Mouse (Mus musculus): Measurements from ENCODE around the gene Tdgf1. TPM values are rescaled to one million over a fixed set of nuclear protein-coding genes. Genes with fewer than 3 reads are reported as not detected.

The Tdgf1 gene
- not detected in 2 replicates for polyA plus RNA-seq (2012; ENCODE audit: insufficient read depth, insufficient read length, missing spikeins)

GRCm38 (mm10) chr9:110945926-110946325, at the start of gene Tdgf1:
TSS of gene Tdgf1 (minus strand) at chr9:110946158.
- Histone ChIP-seq H3K4me3 (ENCODE audit: insufficient read depth, low read length) (no peak within 1 kb of the TSS), H3K27ac (ENCODE audit: insufficient read depth, low read depth, low read length) (no peak within 1 kb of the TSS), H3K4me1 (ENCODE audit: control insufficient read depth, insufficient read depth, low read length) (no peaks in the 10 kb centered on the region)
- TF ChIP-seq POLR2A (IDR thresholded peaks at IDR 0.05; ENCODE audit: borderline replicate concordance, low read depth, low read length) (no peak), CTCF (IDR thresholded peaks at IDR 0.05; ENCODE audit: low read depth, low read length) (no peak)

DNA sequence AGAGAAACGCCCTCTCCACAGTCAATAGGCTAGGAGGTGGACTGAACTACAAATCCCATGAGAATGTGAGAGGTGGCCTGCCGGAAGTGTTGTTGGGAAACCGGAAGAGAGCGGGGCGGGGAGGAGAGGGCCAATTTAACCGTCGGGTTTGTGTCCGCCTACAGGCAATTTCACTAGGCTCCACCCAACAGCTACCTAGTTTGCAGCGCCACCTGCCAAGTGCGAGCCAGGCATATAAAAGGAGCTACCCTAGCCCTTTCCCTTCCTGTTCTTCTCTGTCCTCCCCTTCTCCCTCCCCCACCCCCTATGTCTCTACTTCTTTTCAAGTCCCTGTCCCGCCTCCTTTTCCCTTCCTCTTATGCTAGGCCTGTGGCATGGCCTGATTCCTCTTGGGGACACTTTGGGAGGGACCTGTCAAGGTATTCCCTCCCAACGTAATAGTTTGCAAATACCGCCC, 48.8 kb upstream of the Tdgf1 start:
- TF ChIP-seq CTCF (IDR thresholded peaks at IDR 0.05; ENCODE audit: low read depth, low read length) (peak; percentile 23; the same call in 1 of the 2 replicates), POLR2A (IDR thresholded peaks at IDR 0.05; ENCODE audit: borderline replicate concordance, low read depth, low read length) (no peak)

GRCm38 (mm10) chr9:110993281-110993709, 47.3 kb upstream of the Tdgf1 start:
- TF ChIP-seq POLR2A (IDR thresholded peaks at IDR 0.05; ENCODE audit: borderline replicate concordance, low read depth, low read length) (no peak), CTCF (IDR thresholded peaks at IDR 0.05; ENCODE audit: low read depth, low read length) (no peak)
- Histone ChIP-seq H3K4me1 (ENCODE audit: control insufficient read depth, insufficient read depth, low read length) (peaks cover 4% of the 10 kb centered on the region), H3K4me3 (ENCODE audit: insufficient read depth, low read length) (no peak overlapping the region), H3K27ac (ENCODE audit: insufficient read depth, low read depth, low read length) (no peak overlapping the region)

More for the DNA sequence above, 48.8 kb upstream of the Tdgf1 start:
- peaks cover 17% of the 10 kb centered on the region for H3K4me1 ChIP-seq (ENCODE audit: control insufficient read depth, insufficient read depth, low read length)
- H3K4me3 ChIP-seq (ENCODE audit: insufficient read depth, low read length), result peak overlapping the region; percentile 40
- 0 out of 2 replicates have a peak overlapping the region, but pooled peaks have one; percentile 39 for H3K27ac ChIP-seq (ENCODE audit: insufficient read depth, low read depth, low read length)

DNA sequence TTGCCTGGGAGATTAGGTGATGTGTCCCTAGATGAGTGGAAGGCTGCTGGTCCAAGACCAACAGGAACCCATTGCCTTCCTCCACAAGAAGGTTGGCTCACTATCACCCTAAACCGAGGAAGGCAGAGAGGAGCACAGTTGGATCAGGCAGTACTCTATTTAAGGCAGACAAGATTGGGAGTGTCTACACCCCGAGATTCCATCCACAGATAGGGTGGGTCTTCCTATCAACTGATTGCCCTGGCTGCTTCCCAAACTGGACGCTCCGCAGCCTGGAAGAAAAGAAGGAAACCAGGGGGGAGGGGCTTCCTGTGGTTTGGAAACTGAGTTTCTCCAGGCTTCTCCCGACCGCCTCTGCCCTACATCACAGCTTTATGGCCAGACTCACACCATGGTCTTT, 44.2 kb upstream of the Tdgf1 start, which contains the start of gene Rtp3:
Gene Rtp3, minus strand, starts transcription at position 380 of the 400 bp plus-strand sequence.
- no peak for TF ChIP-seq POLR2A (IDR thresholded peaks at IDR 0.05; ENCODE audit: borderline replicate concordance, low read depth, low read length)
- no peak for TF ChIP-seq CTCF (IDR thresholded peaks at IDR 0.05; ENCODE audit: low read depth, low read length)
- Histone ChIP-seq H3K27ac (ENCODE audit: insufficient read depth, low read depth, low read length) (no peak within 1 kb of the TSS), H3K4me3 (ENCODE audit: insufficient read depth, low read length) (no peak within 1 kb of the TSS), H3K4me1 (ENCODE audit: control insufficient read depth, insufficient read depth, low read length) (no peaks in the 10 kb centered on the region)

- no peak for TF ChIP-seq POLR2A (IDR thresholded peaks at IDR 0.05; ENCODE audit: borderline replicate concordance, low read depth, low read length)
- no peak for TF ChIP-seq CTCF (IDR thresholded peaks at IDR 0.05; ENCODE audit: low read depth, low read length)
- Histone ChIP-seq H3K4me3 (ENCODE audit: insufficient read depth, low read length) (no peak overlapping the region), H3K27ac (ENCODE audit: insufficient read depth, low read depth, low read length) (no peak overlapping the region), H3K4me1 (ENCODE audit: control insufficient read depth, insufficient read depth, low read length) (no peaks in the 10 kb centered on the region)
Observed at GRCm38 (mm10) chr9:110989543-110989942, 43.6 kb upstream of the Tdgf1 start.

GRCm38 (mm10) chr9:110989141-110989540, 43.2 kb upstream of the Tdgf1 start:
- TF ChIP-seq POLR2A (IDR thresholded peaks at IDR 0.05; ENCODE audit: borderline replicate concordance, low read depth, low read length), result no peak
- no peak for TF ChIP-seq CTCF (IDR thresholded peaks at IDR 0.05; ENCODE audit: low read depth, low read length)
- H3K4me3 ChIP-seq (ENCODE audit: insufficient read depth, low read length), result no peak overlapping the region
- no peaks in the 10 kb centered on the region for H3K4me1 ChIP-seq (ENCODE audit: control insufficient read depth, insufficient read depth, low read length)
- H3K27ac ChIP-seq (ENCODE audit: insufficient read depth, low read depth, low read length), result no peak overlapping the region

DNA sequence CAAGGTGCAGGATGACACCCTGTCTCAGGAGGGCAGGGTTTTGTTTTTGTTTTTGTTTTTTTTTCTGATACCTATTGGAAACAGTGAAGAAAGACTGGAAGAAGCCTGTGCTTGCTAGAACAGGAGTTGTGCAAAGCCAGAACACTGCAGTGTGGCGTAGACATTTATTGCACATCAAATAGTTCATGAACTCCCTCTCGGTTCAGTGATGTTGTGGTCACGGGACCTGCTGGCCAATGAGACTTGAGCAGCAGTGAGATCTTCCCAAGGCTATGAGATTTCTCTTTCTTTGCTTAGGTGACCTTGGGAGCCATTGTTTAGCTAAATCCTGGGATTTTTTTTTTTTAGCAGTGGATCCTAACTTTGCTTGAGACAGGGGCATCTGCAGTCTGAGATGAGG, 42.1 kb upstream of the Tdgf1 start:
- TF ChIP-seq POLR2A (IDR thresholded peaks at IDR 0.05; ENCODE audit: borderline replicate concordance, low read depth, low read length), result no peak
- TF ChIP-seq CTCF (IDR thresholded peaks at IDR 0.05; ENCODE audit: low read depth, low read length), result no peak
- Histone ChIP-seq H3K4me3 (ENCODE audit: insufficient read depth, low read length) (no peak overlapping the region), H3K4me1 (ENCODE audit: control insufficient read depth, insufficient read depth, low read length) (peaks cover 4% of the 10 kb centered on the region), H3K27ac (ENCODE audit: insufficient read depth, low read depth, low read length) (no peak overlapping the region)

- no peak overlapping the region for H3K4me3 ChIP-seq (ENCODE audit: insufficient read depth, low read length)
- no peak for TF ChIP-seq POLR2A (IDR thresholded peaks at IDR 0.05; ENCODE audit: borderline replicate concordance, low read depth, low read length)
- TF ChIP-seq CTCF (IDR thresholded peaks at IDR 0.05; ENCODE audit: low read depth, low read length), result no peak
Observed at GRCm38 (mm10) chr9:110987331-110987730, 41.4 kb upstream of the Tdgf1 start.

GRCm38 (mm10) chr9:110985951-110986350, 40.0 kb upstream of the Tdgf1 start:
- no peak for TF ChIP-seq CTCF (IDR thresholded peaks at IDR 0.05; ENCODE audit: low read depth, low read length)
- TF ChIP-seq POLR2A (IDR thresholded peaks at IDR 0.05; ENCODE audit: borderline replicate concordance, low read depth, low read length), result no peak

More at GRCm38 (mm10) chr9:110987331-110987730, 41.4 kb upstream of the Tdgf1 start:
- H3K4me1 ChIP-seq (ENCODE audit: control insufficient read depth, insufficient read depth, low read length), result peaks cover 9% of the 10 kb centered on the region
- no peak overlapping the region for H3K27ac ChIP-seq (ENCODE audit: insufficient read depth, low read depth, low read length)

DNA sequence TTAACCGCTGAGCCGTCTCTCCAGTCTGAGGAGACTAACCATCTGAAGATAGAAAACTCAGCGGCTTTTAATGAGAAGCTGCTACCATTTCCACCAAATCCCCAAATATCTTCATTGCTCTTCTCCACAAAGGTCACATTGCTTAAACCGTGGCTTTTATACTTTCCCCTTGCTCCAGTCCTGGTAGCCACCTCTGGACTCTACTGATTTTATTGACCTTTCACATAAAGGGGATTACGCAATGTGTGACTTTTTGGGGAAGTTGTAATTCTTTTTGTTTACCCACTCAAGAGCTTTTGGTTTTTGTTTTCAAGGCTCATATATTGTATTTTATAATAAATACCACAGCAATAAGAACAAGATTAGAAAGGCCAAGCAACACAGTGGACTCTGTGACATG, 39.6 kb upstream of the Tdgf1 start:
- H3K4me1 ChIP-seq (ENCODE audit: control insufficient read depth, insufficient read depth, low read length), result peaks cover 11% of the 10 kb centered on the region
- H3K27ac ChIP-seq (ENCODE audit: insufficient read depth, low read depth, low read length), result peak overlapping the region; percentile 40; the same call in 1 of the 2 replicates
- no peak for TF ChIP-seq CTCF (IDR thresholded peaks at IDR 0.05; ENCODE audit: low read depth, low read length)
- no peak for TF ChIP-seq POLR2A (IDR thresholded peaks at IDR 0.05; ENCODE audit: borderline replicate concordance, low read depth, low read length)
- no peak overlapping the region for H3K4me3 ChIP-seq (ENCODE audit: insufficient read depth, low read length)

More at GRCm38 (mm10) chr9:110985951-110986350, 40.0 kb upstream of the Tdgf1 start:
- Histone ChIP-seq H3K4me3 (ENCODE audit: insufficient read depth, low read length) (no peak overlapping the region), H3K4me1 (ENCODE audit: control insufficient read depth, insufficient read depth, low read length) (peaks cover 11% of the 10 kb centered on the region), H3K27ac (ENCODE audit: insufficient read depth, low read depth, low read length) (peak overlapping the region; percentile 40; the same call in 1 of the 2 replicates)

Data from bone marrow macrophage, adult 2 months (primary cell).